Mouse (Mus musculus) telencephalon, adult 2 months (tissue): Measurements from ENCODE around the gene Id3.

Experiments
- DNase-seq: peaks from one replicate; pipeline ENCODE4 v3.0.0-alpha.2; 2011; ENCODE audit warnings: low read depth, low spot score

Gene Id3

GRCm38 (mm10) chr4:136124581-136124980, 18.7 kb upstream of the Id3 start:
- no peak for DNase-seq

GRCm38 (mm10) chr4:136125458-136125857, 17.8 kb upstream of the Id3 start:
- DNase-seq, result no peak

- DNase-seq, result no peak
Measured at GRCm38 (mm10) chr4:136126019-136126418, 17.3 kb upstream of the Id3 start.

- DNase-seq, result no peak
Measured at GRCm38 (mm10) chr4:136127670-136128069, 15.6 kb upstream of the Id3 start.

GRCm38 (mm10) chr4:136129842-136130241, 13.5 kb upstream of the Id3 start:
- DNase-seq, result no peak

GRCm38 (mm10) chr4:136133801-136134200, 9.5 kb upstream of the Id3 start:
- no peak for DNase-seq

GRCm38 (mm10) chr4:136134418-136134977, 8.8 kb upstream of the Id3 start:
- DNase-seq, result no peak

GRCm38 (mm10) chr4:136134978-136135873, 8.1 kb upstream of the Id3 start:
- DNase-seq, result no peak

- no peak for DNase-seq
Measured at GRCm38 (mm10) chr4:136135874-136136728, 7.2 kb upstream of the Id3 start.

- no peak for DNase-seq
Measured at GRCm38 (mm10) chr4:136139326-136140110, 3.8 kb upstream of the Id3 start.

- peak; percentile 48 for DNase-seq
Measured at GRCm38 (mm10) chr4:136140327-136141250, 2.7 kb upstream of the Id3 start.

- no peak for DNase-seq
Measured at GRCm38 (mm10) chr4:136142267-136143192, 767 bp upstream of the Id3 start.

GRCm38 (mm10) chr4:136144126-136144926, 1.0 kb downstream of the Id3 start:
- no peak for DNase-seq

- no peak for DNase-seq
Measured at GRCm38 (mm10) chr4:136144927-136145292, 1.6 kb downstream of the Id3 start.

- DNase-seq, result no peak
Measured at GRCm38 (mm10) chr4:136145362-136145885, 2.1 kb downstream of the Id3 start.

GRCm38 (mm10) chr4:136145991-136146711, 2.9 kb downstream of the Id3 start:
- DNase-seq, result no peak

- no peak for DNase-seq
Measured at GRCm38 (mm10) chr4:136146712-136147154, 3.4 kb downstream of the Id3 start.
